Mouse (Mus musculus) liver, embryonic 15.5 days (tissue): ENCODE data around the gene Ints13. TPM values are rescaled to one million over a fixed set of nuclear protein-coding genes. Genes with fewer than 3 reads are reported as not detected.
A peak's percentile ranks its signal among the peaks of the same experiment; 100 is the strongest.

Experiments used
- ATAC-seq: fragments of 200-750 bp; cut with Nextera tagmentation; 2 replicates; pipeline ENCODE4 v1.8.0; 2017; ENCODE audit warnings: moderate number of reproducible peaks, mild to moderate bottlenecking, moderate library complexity; ENCODE audit not compliant: insufficient read depth
- H3K27ac ChIP-seq: fragments of 300-500 bp; sonication (generic); replicated peaks from 2 replicates; pipeline ENCODE4 v1.5.1; 2015; ENCODE audit warnings: mild to moderate bottlenecking, inconsistent platforms
- H3K27me3 ChIP-seq: fragments of 300-500 bp; sonication (generic); 2 replicates; pipeline ENCODE4 v1.6.1; 2015; ENCODE audit warnings: mild to moderate bottlenecking, inconsistent platforms
- H3K36me3 ChIP-seq: fragments of 300-500 bp; sonication (generic); replicated peaks from 2 replicates; pipeline ENCODE4 v1.6.1; 2015; ENCODE audit warnings: moderate library complexity, mild to moderate bottlenecking, inconsistent platforms
- H3K4me1 ChIP-seq: fragments of 300-500 bp; sonication (generic); replicated peaks from 2 replicates; pipeline ENCODE4 v1.6.1; 2015; ENCODE audit warnings: inconsistent platforms
- H3K4me2 ChIP-seq: fragments of 300-500 bp; sonication (generic); 2 replicates; pipeline ENCODE4 v1.6.1; 2015; ENCODE audit warnings: moderate library complexity, mild to moderate bottlenecking, inconsistent platforms
- H3K4me3 ChIP-seq: fragments of 300-500 bp; sonication (generic); replicated peaks from 2 replicates; pipeline ENCODE4 v1.5.1; 2015; ENCODE audit warnings: mild to moderate bottlenecking, inconsistent platforms
- H3K9ac ChIP-seq: fragments of 300-500 bp; sonication (generic); 2 replicates; pipeline ENCODE4 v1.6.1; 2015; ENCODE audit warnings: moderate library complexity, mild to moderate bottlenecking, inconsistent platforms
- H3K9me3 ChIP-seq: fragments of 300-500 bp; sonication (generic); replicated peaks from 2 replicates; pipeline ENCODE4 v1.6.1; 2016; ENCODE audit warnings: inconsistent platforms
- WGBS: fragments of 180-500 bp; shearing (Covaris S2); methylation state at CpG from one replicate; pipeline ENCODE4 v1.1.7; 2015; ENCODE audit warnings: mixed read lengths; ENCODE audit not compliant: insufficient replicate concordance; 5-methylcytosine and 5-hydroxymethylcytosine counted together
- polyA plus RNA-seq: library from polyadenylated mRNA; unstranded; fragments of >200 nt; fragmentation: Nextera tagmentation; extraction: Ambion mirVana; gene quantifications from 2 replicates; pipeline ENCODE4 v1.2.1, GENCODE M21; 2015

Ints13 gene
- polyA plus RNA-seq, 1 experiment from 2014 or later, result 29.4 TPM

DNA sequence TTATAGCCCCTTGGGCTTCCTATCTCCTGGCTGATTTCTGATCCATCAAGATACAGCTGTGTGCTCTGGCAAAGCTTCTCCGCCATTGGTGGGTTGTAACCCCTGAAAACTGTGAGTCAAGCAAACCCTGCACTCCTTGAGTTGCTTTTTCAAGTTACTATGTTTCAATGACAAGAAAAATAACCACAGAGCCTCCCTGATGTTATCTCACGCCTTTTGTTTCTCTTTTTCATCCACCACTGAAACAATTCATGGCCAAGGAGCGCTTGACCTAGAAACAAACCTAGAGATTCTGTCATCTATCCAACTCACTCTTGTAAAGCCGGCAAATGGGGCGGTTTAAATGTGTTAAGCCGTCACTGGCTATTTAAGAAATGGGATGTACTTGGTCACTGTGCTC, 61.7 kb downstream of the Ints13 start:
- no peak overlapping the region for H3K4me2 ChIP-seq
- H3K36me3 ChIP-seq, result no peaks in the 10 kb centered on the region
- H3K4me1 ChIP-seq, result no peaks in the 10 kb centered on the region
- no peaks in the 10 kb centered on the region for H3K9me3 ChIP-seq
- H3K9ac ChIP-seq, result no peak overlapping the region
- no peak overlapping the region for H3K27ac ChIP-seq
- no peak for ATAC-seq
- H3K27me3 ChIP-seq, result no peaks in the 10 kb centered on the region
- 47% methylated on average over 6 of the region's 6 CpGs for WGBS
- H3K4me3 ChIP-seq, result no peak overlapping the region

DNA sequence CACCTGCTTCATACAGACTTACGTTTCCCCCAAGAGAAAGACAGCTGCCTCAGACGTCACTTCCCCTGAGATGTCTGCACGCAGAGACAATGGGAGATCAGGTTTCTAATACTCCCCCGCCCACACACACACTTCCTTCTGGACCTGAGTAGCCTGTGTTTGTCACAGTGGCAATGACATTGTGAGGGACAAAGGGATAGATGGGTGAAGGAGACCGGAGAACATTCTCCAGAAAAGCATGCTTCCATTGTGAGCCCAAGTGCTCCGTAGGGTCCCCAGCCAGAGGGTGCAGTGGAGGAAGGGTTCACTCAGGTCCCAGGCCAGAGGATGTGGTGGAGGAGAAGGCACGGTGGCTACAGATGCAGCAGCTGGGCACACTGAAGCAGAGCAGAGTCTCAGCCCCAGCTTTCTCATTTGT, 63.1 kb downstream of the Ints13 start:
- H3K4me2 ChIP-seq, result no peak overlapping the region

DNA sequence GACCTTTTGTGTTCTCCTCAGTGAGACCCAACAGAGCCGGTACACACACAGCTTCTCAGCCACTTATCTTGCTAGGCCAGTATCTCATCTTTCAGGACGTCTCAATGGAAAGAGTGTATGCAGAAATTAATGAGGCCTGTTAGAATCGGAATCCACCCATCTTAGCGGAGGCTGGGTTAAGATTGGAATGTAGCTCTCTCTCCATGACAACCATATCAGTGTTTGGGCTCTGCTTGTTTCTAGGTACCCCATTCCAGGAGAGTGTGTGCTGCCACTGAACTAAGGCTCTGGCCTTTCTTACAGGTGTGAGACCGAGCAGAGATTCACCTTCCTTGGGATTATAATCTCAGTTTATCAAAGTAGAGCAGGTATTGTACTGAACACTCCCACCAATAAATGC, 63.7 kb downstream of the Ints13 start:
- H3K27me3 ChIP-seq, result no peaks in the 10 kb centered on the region
- 51% methylated on average over 5 of the region's 5 CpGs for WGBS
- ATAC-seq, result no peak
- H3K9ac ChIP-seq, result no peak overlapping the region
- H3K4me1 ChIP-seq, result 0 out of 2 replicates have a peak, but pooled peaks cover 4% of the 10 kb centered on the region
- no peak overlapping the region for H3K4me3 ChIP-seq
- no peak overlapping the region for H3K27ac ChIP-seq
- no peaks in the 10 kb centered on the region for H3K36me3 ChIP-seq
- H3K9me3 ChIP-seq, result no peaks in the 10 kb centered on the region
- no peak overlapping the region for H3K4me2 ChIP-seq

More for the DNA sequence above, 63.1 kb downstream of the Ints13 start:
- Histone ChIP-seq H3K27ac (no peak overlapping the region), H3K4me1 (0 out of 2 replicates have a peak, but pooled peaks cover 4% of the 10 kb centered on the region), H3K36me3 (no peaks in the 10 kb centered on the region), H3K27me3 (no peaks in the 10 kb centered on the region), H3K4me3 (no peak overlapping the region), H3K9ac (no peak overlapping the region), H3K9me3 (no peaks in the 10 kb centered on the region)
- no peak for ATAC-seq
- WGBS, result 28% methylated on average over 7 of the region's 7 CpGs

DNA sequence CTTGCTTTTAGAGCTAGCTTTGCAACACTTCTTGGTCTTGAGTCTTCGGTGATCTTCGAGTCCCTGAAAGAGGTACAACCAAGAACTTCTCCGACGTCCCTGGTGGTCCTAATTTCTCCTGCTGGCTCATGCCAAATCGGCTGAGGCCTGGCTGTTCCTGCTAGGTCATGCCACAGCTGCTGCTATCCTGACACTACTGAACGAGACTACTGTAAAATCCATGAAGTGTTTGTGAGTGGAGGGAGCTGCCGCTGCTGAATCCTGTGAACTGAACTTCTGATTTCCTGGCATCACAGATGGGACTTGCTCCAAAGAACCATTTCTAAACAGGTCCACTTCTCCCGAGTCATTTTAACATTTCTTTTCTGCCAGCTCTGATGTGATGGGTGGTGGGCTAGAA, 64.3 kb downstream of the Ints13 start:
- Histone ChIP-seq H3K27ac (no peak overlapping the region), H3K4me3 (no peak overlapping the region), H3K9ac (no peak overlapping the region), H3K4me2 (no peak overlapping the region), H3K4me1 (0 out of 2 replicates have a peak, but pooled peaks cover 4% of the 10 kb centered on the region), H3K27me3 (no peaks in the 10 kb centered on the region), H3K9me3 (no peaks in the 10 kb centered on the region), H3K36me3 (no peaks in the 10 kb centered on the region)
- ATAC-seq, result no peak
- WGBS, result 67% methylated on average over 8 of the region's 8 CpGs

DNA sequence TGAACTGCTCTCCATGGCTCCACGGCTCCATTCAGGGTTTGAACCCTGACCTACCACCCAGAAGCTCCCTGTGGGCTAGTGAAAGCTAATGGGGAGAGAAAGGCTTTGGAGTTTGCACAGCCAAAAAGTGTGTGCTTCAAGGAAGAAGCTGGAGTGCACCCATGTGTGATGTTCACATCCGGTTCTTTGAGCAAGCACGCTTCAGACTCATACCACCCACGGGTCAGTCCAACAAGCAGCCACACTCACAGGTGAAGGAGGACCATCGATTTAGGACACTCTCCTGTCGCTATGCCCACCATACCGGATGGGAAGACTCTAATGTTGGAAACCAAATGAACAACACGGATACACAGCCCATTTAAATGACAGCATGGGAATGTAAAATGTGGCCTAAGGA, 66.1 kb downstream of the Ints13 start:
- Histone ChIP-seq H3K36me3 (no peaks in the 10 kb centered on the region), H3K4me3 (no peak overlapping the region), H3K4me2 (no peak overlapping the region), H3K9me3 (no peaks in the 10 kb centered on the region), H3K27me3 (no peaks in the 10 kb centered on the region), H3K9ac (no peak overlapping the region), H3K27ac (no peak overlapping the region), H3K4me1 (0 out of 2 replicates have a peak, but pooled peaks cover 4% of the 10 kb centered on the region)
- WGBS, result 67% methylated on average over 8 of the region's 8 CpGs
- ATAC-seq, result no peak

DNA sequence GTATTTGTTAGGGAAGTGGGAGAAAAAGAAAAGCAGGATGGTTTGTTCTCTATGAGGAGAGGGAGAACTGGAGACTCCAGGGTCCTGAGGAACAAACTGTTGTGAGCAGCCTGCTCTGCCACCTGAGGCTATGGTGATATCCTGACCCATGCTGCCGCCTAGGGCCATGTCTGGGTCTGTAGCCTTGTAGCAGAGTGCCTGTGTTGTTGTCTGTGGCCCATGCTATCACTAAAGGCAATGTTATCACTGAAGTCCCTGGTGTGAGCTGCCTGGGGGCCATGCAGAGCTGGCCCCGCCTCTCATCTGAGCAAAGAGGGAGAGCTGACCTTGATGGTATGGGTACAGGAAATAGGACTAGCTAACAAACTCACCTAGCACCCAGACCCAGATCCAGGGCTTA, 67.7 kb downstream of the Ints13 start:
- Histone ChIP-seq H3K27ac (no peak overlapping the region), H3K9me3 (no peaks in the 10 kb centered on the region), H3K36me3 (no peaks in the 10 kb centered on the region), H3K4me2 (no peak overlapping the region), H3K27me3 (no peaks in the 10 kb centered on the region), H3K9ac (no peak overlapping the region), H3K4me3 (no peak overlapping the region), H3K4me1 (0 out of 2 replicates have a peak, but pooled peaks cover 4% of the 10 kb centered on the region)
- WGBS, result 25% methylated on average over 2 of the region's 2 CpGs
- peak; percentile 37; the same call in 1 of the 2 replicates for ATAC-seq

DNA sequence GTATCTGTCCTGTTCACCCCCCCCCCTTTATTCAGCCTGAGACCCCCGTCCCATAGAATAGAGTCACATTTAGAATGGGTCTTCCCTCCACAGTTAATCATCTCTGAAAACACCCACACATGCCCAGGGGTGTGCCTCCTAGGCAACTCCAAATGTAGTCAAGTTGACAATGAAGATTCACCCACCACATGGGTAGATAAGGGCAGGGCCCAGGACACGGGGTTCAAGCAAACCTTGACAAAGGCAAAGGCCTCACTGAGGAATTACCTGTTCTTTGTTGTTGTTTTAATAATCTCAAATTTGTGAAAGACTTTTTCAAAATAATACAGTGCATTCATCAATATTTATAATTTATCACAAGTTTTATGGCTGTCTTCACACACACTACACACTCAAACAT, 73.2 kb downstream of the Ints13 start:
- H3K27ac ChIP-seq, result no peak overlapping the region
- 42% methylated on average over 2 of the region's 2 CpGs for WGBS

DNA sequence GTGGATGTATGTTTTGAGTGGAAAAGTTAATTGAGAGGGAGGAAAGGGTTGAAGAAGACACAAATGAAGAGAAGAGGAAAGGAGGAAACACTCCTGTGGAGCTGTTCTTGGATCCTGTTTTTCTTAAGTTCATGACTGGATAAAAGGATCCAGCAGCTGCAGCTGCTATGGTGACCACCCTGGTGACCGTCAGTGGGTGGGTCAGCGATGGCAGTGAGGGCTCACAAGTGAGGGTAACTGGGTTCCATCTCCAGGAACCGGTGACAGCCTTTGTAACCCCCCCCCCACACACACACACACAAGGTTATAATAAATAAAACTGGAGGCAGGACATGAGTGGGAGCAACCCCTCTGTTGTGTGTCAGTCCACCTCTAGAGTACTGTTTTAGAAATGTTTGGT, 74.8 kb downstream of the Ints13 start:
- Histone ChIP-seq H3K27me3 (peaks cover 35% of the 10 kb centered on the region), H3K9ac (no peak overlapping the region), H3K4me3 (peak overlapping the region; percentile 63; the same call in 1 of the 2 replicates), H3K27ac (no peak overlapping the region), H3K9me3 (no peaks in the 10 kb centered on the region), H3K36me3 (no peaks in the 10 kb centered on the region), H3K4me1 (no peaks in the 10 kb centered on the region; the same call in none of the 2 replicates), H3K4me2 (peak overlapping the region; percentile 82)
- ATAC-seq, result no peak
- WGBS, result 51% methylated on average over 3 of the region's 3 CpGs

More for the DNA sequence above, 73.2 kb downstream of the Ints13 start:
- Histone ChIP-seq H3K9ac (no peak overlapping the region), H3K9me3 (no peaks in the 10 kb centered on the region), H3K27me3 (peaks cover 35% of the 10 kb centered on the region), H3K4me3 (no peak overlapping the region), H3K4me2 (no peak overlapping the region), H3K36me3 (no peaks in the 10 kb centered on the region), H3K4me1 (no peaks in the 10 kb centered on the region; the same call in none of the 2 replicates)
- ATAC-seq, result no peak

DNA sequence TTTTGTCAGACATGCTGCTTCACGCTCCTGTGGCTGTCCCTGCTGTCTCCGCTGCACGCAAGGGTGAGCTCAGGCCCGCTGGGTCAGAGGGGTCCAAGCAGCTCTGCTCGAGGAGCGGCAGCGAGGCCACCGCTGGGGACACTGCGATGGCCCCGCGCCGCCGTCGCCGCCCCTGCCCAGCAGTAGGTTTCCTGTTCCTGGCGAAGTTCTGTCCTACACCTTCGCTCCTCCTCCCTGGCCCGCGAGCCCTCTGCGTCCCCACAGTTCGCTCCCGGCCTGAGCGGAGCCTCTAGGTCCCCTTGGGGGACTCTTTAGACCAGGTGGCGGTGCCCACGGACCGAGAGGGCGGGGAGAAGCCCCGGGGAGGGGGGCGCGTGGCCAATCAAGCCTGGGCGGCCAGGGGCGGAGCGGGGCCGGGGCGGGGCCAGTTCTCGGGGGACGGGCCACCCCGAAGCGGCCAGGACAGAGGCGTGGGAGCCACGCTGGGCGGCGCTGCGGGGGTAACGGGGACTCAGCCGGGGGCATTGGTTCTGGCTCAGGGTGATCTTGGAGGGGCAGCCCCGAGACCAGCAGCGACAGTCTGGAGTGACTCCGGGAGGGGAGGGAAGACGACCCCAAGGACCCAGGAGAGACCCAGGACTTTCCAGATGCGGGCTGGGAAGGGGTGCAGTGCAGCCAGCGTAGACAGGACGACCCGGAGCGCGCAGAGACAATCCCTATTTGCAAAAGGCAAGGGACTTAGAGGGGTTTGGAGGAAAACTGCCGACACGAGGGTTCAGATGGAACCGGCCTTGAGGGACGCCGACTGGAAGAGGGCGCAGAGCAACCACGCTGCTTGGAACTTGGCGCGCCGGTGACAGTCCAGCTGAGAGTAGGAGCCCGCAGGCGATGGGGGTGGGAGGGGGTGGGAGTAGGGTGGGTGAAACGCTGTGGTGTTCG, 75.5 kb downstream of the Ints13 start, which contains the start of gene Itpr2:
Gene Itpr2, minus strand, starts transcription at position 358 of the 939 bp plus-strand sequence.
- H3K4me1 ChIP-seq, result no peaks in the 10 kb centered on the region; the same call in none of the 2 replicates
- peak within 1 kb of the TSS; percentile 63 for H3K4me3 ChIP-seq
- H3K27me3 ChIP-seq, result peaks cover 35% of the 10 kb centered on the region
- H3K27ac ChIP-seq, result peak within 1 kb of the TSS; percentile 72
- peak within 1 kb of the TSS; percentile 82 for H3K4me2 ChIP-seq
- no peaks in the 10 kb centered on the region for H3K36me3 ChIP-seq
- no peaks in the 10 kb centered on the region for H3K9me3 ChIP-seq
- WGBS, result under 1% methylated on average over 68 of the region's 70 CpGs
- peak within 1 kb of the TSS; percentile 40; the same call in 1 of the 2 replicates for H3K9ac ChIP-seq
- peak; percentile 85 for ATAC-seq

DNA sequence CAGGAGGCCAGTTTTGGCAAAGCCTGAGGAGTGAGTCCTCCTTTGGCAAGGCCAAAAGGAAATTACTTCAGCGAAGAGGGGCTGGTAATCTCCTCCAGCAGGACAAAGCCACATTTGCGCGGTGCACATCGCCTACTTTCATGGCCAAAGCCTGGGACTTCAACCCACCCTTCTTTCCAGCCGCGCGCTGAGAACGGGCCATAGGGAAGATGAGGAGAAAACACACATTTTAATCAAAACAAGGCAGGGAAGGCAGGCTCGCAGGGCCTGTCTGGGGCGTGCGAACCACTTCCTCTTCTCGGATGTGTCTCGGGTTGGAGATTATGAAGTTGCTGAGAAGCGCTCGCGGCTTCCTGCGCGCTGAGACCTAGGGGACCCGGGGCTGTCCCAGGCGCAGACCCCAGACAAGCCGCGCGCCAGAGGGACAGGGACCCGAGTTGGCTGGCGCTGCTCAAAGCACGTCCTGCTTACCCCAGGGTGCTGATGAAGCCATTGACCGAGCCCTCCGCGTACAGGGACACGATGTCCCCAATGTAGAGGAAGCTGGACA, 76.2 kb downstream of the Ints13 start:
- WGBS, result under 1% methylated on average over 30 of the region's 30 CpGs
- Histone ChIP-seq H3K9ac (peak overlapping the region; percentile 40; the same call in 1 of the 2 replicates), H3K27me3 (peaks cover 35% of the 10 kb centered on the region), H3K4me2 (peak overlapping the region; percentile 82), H3K9me3 (no peaks in the 10 kb centered on the region), H3K27ac (peak overlapping the region; percentile 72), H3K4me3 (peak overlapping the region; percentile 63), H3K4me1 (no peaks in the 10 kb centered on the region; the same call in none of the 2 replicates), H3K36me3 (no peaks in the 10 kb centered on the region)
- peak; percentile 44 for ATAC-seq

DNA sequence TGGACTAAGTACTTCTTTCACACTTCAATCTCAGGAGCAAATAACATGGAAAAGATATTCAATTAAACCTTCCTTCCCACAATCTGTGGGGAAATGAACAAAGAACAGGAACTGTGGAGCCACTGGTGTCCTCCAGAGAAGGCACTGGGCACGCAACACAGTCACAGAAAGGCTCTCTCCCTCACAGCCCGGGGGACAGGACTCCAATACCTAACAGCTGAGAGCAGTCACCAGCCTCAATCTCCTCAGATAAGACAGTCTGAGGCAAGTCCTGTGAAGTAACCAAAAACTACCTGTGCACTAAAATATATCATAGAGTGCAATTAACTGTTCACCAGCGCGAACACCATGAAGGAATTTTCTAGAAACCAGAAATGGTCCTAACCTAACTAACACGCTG, 76.9 kb downstream of the Ints13 start:
- Histone ChIP-seq H3K9me3 (no peaks in the 10 kb centered on the region), H3K9ac (no peak overlapping the region), H3K4me1 (no peaks in the 10 kb centered on the region; the same call in none of the 2 replicates), H3K27ac (no peak overlapping the region), H3K4me3 (peak overlapping the region; percentile 63; the same call in 1 of the 2 replicates), H3K4me2 (peak overlapping the region; percentile 82), H3K36me3 (no peaks in the 10 kb centered on the region), H3K27me3 (peaks cover 35% of the 10 kb centered on the region)
- ATAC-seq, result no peak
- WGBS, result 39% methylated on average over 5 of the region's 5 CpGs
